ENCODE assay signal across 21 mouse cellular contexts in the genomic region with DNA sequence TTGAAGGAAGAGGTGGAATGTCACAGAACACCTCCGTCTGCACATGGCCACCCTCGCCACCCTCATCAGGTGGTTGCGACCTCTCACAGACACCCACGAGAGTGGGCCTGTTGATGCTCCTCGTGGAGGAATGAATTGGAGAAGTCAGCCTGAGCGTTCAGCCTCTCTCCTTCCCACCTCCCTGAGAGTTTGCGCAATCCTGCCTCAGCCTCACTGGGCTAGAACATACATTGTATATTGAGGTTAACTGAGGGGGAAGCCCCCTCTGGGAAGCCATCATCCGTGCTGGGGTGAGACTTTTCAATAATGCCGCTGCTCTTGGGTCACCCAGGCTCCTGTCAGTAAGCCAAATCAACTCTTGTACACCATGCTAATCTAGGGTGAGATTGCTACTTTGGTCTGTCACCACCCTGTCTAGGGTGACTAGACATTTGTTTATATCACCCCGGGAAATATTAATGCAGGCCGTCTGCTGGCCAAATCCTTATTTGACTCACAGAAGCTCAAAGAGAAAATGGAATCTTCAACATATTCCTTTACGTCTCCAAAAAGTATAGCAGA. TPM values are rescaled to one million over a fixed set of nuclear protein-coding genes. Genes with fewer than 3 reads are reported as not detected.
DNase-seq lines count a peak whose midpoint lies in the region; ATAC-seq and TF ChIP-seq lines count a peak whose summit lies in the region.
"Had no signal": no experiment of that assay in that cellular context is flagged by ENCODE, and none has a peak within 500 bp of the region (broad histone marks: within the 10 kb centered on the region; RNA-seq: fewer than 3 reads in every experiment).

No protein-coding gene starts in this region.

- no peak overlapping the region for H3K27ac ChIP-seq in liver, embryonic 11.5 days (ENCODE audit: low read depth, low read length)
- no peak overlapping the region for H3K27ac ChIP-seq in liver, embryonic 12.5 days
- H3K27ac ChIP-seq: forebrain, embryonic 13.5 days; hindbrain, embryonic 14.5 days; kidney, postnatal 0 days; layer of hippocampus, adult 2 months; neural tube, embryonic 15.5 days had no signal

- no peak for TF ChIP-seq CTCF in E14TG2a.4 (conservative IDR thresholded peaks at IDR 0.05; ENCODE audit: low read length)

- no peaks in the 10 kb centered on the region for H3K36me3 ChIP-seq in liver, embryonic 11.5 days (ENCODE audit: control insufficient read depth, insufficient read depth, low read length)
- H3K36me3 ChIP-seq in liver, embryonic 12.5 days: no peaks in the 10 kb centered on the region
- no peaks in the 10 kb centered on the region for H3K36me3 ChIP-seq in E14TG2a.4 (ENCODE audit: insufficient read depth, low read length)
- H3K36me3 ChIP-seq: embryonic facial prominence, embryonic 10.5 days; neural tube, embryonic 15.5 days had no signal

- no peaks in the 10 kb centered on the region for H3K9me3 ChIP-seq in liver, embryonic 11.5 days (ENCODE audit: control insufficient read depth, low read length)
- H3K9me3 ChIP-seq in liver, embryonic 12.5 days (replicated peaks): no peaks in the 10 kb centered on the region
- H3K9me3 ChIP-seq in E14TG2a.4 (ENCODE audit: low read length): no peaks in the 10 kb centered on the region
- H3K9me3 ChIP-seq: embryonic facial prominence, embryonic 10.5 days; forebrain, embryonic 13.5 days; megakaryocyte, embryonic 14.5 days; neural tube, embryonic 15.5 days had no signal

- no peak for ATAC-seq in liver, embryonic 11.5 days (replicated peaks; ENCODE audit: low FRiP score)
- no peak for ATAC-seq in liver, embryonic 12.5 days
- peak; percentile 88 for ATAC-seq in granulocyte monocyte progenitor cell, adult 5-6 weeks (replicated peaks; ENCODE audit: poor library complexity, severe bottlenecking)
- ATAC-seq in monocyte, adult 5-6 weeks (replicated peaks; ENCODE audit: insufficient number of reproducible peaks, low FRiP score, low TSS enrichment, poor library complexity, severe bottlenecking): 0 out of 2 replicates have a peak, but pooled peaks have one; percentile 4
- ATAC-seq in erythroblast, adult 5-6 weeks (replicated peaks; ENCODE audit: low FRiP score, poor library complexity, severe bottlenecking): no peak
- ATAC-seq: activated CD4-positive, CD25-positive, alpha-beta regulatory T cell, adult 4 months had no signal

- no peak overlapping the region for H3K9ac ChIP-seq in liver, embryonic 11.5 days (ENCODE audit: low read depth, low read length)
- no peak overlapping the region for H3K9ac ChIP-seq in liver, embryonic 12.5 days
- H3K9ac ChIP-seq: forebrain, embryonic 13.5 days; hindbrain, embryonic 14.5 days; neural tube, embryonic 15.5 days had no signal

- no peak for DNase-seq in liver, embryonic 11.5 days (ENCODE audit: low spot score)
- DNase-seq in right cerebral cortex, postnatal 25 days: no peak
- DNase-seq: adrenal gland, postnatal 25 days; cerebellum, adult 11-12 months; gastrocnemius, postnatal 10 days; heart, adult 18-20 months; heart, postnatal 10 days; kidney, adult 11 months had no signal

- no peaks in the 10 kb centered on the region for H3K27me3 ChIP-seq in liver, embryonic 11.5 days (replicated peaks; ENCODE audit: control insufficient read depth, insufficient read depth, low read length)
- H3K27me3 ChIP-seq in liver, embryonic 12.5 days (replicated peaks): peaks cover 12% of the 10 kb centered on the region; the same call in 1 of the 2 replicates
- peaks cover 54% of the 10 kb centered on the region for H3K27me3 ChIP-seq in E14TG2a.4 (ENCODE audit: insufficient read depth, low read length)
- H3K27me3 ChIP-seq: forebrain, embryonic 13.5 days; neural tube, embryonic 15.5 days had no signal

- H3K4me2 ChIP-seq in liver, embryonic 11.5 days: peak overlapping the region; percentile 48; the same call in 1 of the 2 replicates
- H3K4me2 ChIP-seq in liver, embryonic 12.5 days: no peak overlapping the region

- peaks cover 9% of the 10 kb centered on the region for H3K4me1 ChIP-seq in liver, embryonic 11.5 days (replicated peaks; ENCODE audit: control insufficient read depth, insufficient read depth, low read length)
- peaks cover 18% of the 10 kb centered on the region for H3K4me1 ChIP-seq in liver, embryonic 12.5 days
- peaks cover 48% of the 10 kb centered on the region for H3K4me1 ChIP-seq in E14TG2a.4 (replicated peaks; ENCODE audit: low read depth, low read length)

- H3K4me3 ChIP-seq in liver, embryonic 11.5 days (ENCODE audit: low read depth, low read length): no peak overlapping the region
- H3K4me3 ChIP-seq in liver, embryonic 12.5 days: no peak overlapping the region
- peak overlapping the region; percentile 50; the same call in 1 of the 2 replicates for H3K4me3 ChIP-seq in E14TG2a.4 (replicated peaks; ENCODE audit: low read length)
- H3K4me3 ChIP-seq: forebrain, embryonic 13.5 days; layer of hippocampus, adult 2 months; neural tube, embryonic 15.5 days had no signal

- 71% methylated on average over 12 of the region's 12 CpGs for WGBS in liver, embryonic 11.5 days
- 57% methylated on average over 12 of the region's 12 CpGs for WGBS in liver, embryonic 12.5 days (ENCODE audit: insufficient replicate concordance)

RNA-seq across cellular contexts. Expression of gene Slc23a4, which starts 1.0 kb away (rescaled TPM):
- 0.71 and 0.86 TPM in 2 replicates for polyA plus RNA-seq in liver, embryonic 11.5 days (2014; fragmentation: Nextera tagmentation; extraction: Ambion mirVana)
- 0.33 and 0.35 TPM in 2 replicates for polyA plus RNA-seq in liver, embryonic 12.5 days (2016; fragmentation: Nextera tagmentation; extraction: Ambion mirVana)
- total RNA-seq in granulocyte monocyte progenitor cell, adult 5-6 weeks (2014; fragmentation: Nextera tagmentation): 2.1 TPM in 1 of 2 replicates, not detected in the other
- 0.52 and 0.65 TPM in 2 replicates for total RNA-seq in granulocyte monocyte progenitor cell, adult 5-6 weeks (2017)
- total RNA-seq in monocyte, adult 5-6 weeks (2017): 0.49 TPM in 1 of 3 replicates, not detected in the others
- total RNA-seq in erythroblast, adult 5-6 weeks (2015; ENCODE audit: low replicate concordance): not detected in 2 replicates
- total RNA-seq in erythroblast, adult 5-6 weeks (2017; ENCODE audit: low replicate concordance): 0.26 TPM in 1 of 2 replicates, not detected in the other
- total RNA-seq: adrenal gland, postnatal 25 days had no signal

Comparison
In these comparisons a context has a peak if more than half of its experiments do, and no peak if none do; other contexts are left out.
1. ATAC-seq: peak in granulocyte monocyte progenitor cell, adult 5-6 weeks (single experiment) and monocyte, adult 5-6 weeks (single experiment); none in liver, embryonic 11.5 days (single experiment), liver, embryonic 12.5 days (single experiment) and erythroblast, adult 5-6 weeks (single experiment).